Mouse (Mus musculus): ENCODE measurements around the gene Bmp2k.

Gene Bmp2k

DNA sequence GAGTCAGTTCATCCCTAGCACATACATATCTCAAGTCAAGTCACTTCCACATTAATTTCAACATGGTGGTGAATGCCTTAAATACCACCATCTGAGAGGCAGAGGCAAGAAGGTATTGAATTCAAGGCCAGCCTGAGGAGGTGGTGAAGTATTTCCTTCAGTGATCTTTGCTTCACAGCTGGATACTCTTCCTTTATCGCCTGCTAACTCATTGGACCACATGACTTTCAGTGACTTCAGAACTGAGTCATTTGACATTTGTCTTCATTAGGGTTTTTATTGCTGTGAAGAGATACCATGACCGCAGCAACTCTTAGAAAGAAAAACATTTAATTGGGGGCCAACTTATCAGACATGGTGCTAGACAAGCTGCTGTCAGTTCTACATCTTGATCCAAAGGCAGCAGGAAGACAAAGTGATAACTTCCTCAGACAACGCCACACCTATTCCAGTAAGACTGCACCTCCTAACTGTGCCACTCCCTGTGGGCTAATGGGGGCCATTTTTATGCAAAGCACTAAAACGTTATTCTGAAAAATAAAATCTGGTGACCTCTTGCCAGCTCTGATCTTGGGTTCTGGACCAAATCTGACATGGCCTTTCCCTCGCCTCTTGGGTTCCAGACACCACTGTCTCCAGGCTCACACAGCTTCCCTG is 24.9 kb upstream of the Bmp2k start:
- no peak for DNase-seq (ENCODE audit: low spot score in 2 of 2)

DNA sequence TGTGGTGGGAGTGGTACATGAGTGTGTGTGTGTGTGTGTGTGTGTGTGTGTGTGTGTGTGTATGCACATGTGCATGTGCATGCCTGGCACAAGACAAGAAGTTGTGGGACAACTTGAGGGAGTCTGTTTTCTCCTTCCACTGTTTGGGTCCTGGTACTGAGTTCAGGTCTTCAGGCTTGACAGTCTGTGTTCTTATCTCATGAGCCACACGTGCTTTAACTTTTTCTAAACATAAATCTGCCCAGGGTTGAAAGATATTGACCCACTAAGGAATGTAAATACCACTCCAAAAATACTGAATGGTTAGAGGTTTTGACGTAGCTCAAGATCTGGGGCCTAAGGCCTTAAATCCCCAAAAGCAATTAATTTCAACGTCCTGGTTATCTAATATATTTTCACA is 23.8 kb upstream of the Bmp2k start:
- DNase-seq (ENCODE audit: low spot score in 2 of 2) = no peak

- DNase-seq (ENCODE audit: low spot score in 2 of 2) = no peak
Observed at GRCm38 (mm10) chr5:96974661-96975060, 22.8 kb upstream of the Bmp2k start.

DNA sequence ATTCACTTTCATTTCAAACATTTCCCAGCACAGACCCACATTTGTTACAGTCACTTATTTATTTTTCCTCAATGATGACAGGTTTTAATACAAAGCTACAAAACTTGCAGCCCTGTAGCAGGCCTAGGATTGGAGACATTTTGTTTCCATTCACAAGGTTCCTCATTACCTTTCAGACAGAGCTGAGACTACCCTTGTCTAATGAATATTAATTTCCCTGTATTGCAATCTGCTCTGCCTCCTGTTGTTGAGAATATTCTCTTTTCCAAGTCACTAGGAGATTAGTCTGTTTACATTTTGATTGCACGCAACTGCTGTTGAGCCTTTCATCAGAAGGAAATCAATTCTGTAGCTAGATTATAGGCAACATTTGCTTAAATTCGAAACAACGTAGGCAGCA is 22.4 kb upstream of the Bmp2k start:
- no peak for DNase-seq (ENCODE audit: low spot score in 2 of 2)

- no peak for DNase-seq (ENCODE audit: low spot score in 2 of 2)
Observed at GRCm38 (mm10) chr5:96976150-96976549, 21.3 kb upstream of the Bmp2k start.

DNA sequence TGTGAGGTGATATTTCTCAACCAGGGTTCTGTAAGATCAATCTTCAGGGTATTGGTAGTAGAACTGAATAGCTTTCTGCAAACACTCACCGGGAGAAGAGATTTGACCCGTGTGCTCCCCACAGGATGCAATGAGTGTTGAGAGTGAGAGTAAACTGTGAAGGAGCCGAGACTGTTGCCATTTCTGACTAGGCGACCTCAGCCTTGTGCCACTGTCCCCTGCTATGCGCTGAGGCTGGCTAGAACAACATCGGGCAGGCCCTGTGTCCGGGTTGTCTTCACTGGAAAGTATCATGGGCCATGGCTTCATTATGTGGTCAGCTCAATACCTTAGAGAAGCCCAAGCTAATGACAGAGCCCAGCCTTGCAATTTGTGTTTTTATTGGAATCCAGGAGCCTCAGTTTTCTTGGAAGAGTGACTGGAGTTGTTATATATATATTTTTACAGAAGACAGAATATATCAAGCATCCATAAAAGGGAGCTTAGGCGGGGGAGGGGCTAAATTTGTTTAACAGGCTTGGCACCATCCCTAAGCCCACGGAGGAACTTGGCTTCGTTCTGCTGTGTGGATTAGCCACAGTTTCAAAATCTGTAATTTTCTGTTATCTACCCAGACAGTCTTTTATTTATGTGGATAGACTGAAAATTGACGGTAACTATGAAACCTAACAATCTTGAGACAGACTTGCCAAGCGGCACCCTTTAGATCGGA is 18.0 kb upstream of the Bmp2k start:
- DNase-seq (ENCODE audit: low spot score in 2 of 2) = no peak

DNA sequence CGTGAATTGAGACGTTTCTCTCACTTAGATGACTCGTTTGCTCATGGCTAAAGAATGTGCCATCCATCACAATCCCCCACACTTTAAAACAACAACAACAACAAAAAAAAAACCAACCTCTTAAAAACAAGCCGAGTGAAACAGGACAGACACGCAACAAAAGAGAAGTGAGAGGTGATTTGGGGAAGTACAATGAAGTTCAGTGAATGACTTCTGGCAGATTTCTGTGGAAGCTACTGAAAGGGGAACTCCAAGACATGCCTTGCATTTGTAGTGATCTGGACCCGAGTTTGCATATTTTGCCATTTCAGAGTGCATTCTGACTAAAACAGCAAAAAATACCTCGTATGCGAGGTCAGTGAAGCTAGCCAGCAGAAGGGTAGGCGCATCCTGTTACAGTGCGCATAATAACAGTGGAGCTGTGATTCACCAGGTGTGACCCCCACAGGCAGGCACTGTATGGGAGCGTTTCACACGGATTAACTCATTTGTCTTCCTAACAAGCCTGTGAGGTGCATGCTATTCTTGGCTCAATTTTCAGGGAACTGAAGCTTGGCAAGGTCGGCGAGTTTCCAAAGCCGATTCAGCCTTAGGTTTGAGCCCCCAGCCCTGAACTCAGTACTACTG is 17.4 kb upstream of the Bmp2k start:
- DNase-seq (ENCODE audit: low spot score in 2 of 2) = no peak

DNA sequence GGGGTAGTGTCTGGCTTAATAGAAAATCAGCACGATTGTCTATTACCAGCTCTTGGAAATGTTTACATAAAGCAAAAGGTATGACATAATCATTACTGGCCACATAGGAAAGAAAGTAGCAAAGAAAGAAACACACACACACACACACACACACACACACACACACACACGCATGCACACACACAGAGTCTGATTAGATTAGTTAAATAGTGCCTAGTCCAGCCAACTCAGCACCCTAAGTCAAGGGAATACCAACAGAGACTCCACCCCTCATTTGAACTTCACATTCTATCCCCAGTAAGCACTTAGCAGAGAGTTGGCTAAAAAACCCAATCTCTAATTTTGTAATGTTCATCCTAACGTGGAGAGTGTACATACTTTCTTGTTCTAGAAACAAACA is 15.5 kb upstream of the Bmp2k start:
- DNase-seq (ENCODE audit: low spot score in 2 of 2) = no peak

GRCm38 (mm10) chr5:96983142-96983541 is 14.3 kb upstream of the Bmp2k start:
- no peak for DNase-seq (ENCODE audit: low spot score in 2 of 2)

DNA sequence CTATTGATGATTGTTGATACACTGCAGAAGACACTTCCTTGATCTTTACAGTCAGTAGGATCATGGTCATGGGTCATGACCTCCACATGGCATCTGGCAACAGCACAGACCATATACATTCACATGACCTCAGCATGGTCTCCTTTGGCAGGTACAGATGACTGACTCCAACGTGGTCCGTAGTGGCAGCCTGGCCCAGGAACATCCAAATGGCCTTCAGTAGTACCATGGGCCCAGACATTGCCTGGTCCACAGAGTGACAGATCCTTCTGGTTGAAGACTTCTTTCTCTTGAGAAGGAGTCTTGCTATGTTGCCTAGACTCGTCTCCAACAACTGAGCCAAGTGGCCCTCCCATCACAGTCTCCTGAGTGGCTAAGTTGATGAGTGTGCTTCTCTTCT is 10.6 kb upstream of the Bmp2k start:
- DNase-seq (ENCODE audit: low spot score in 2 of 2) = no peak

GRCm38 (mm10) chr5:96988880-96989279 is 8.6 kb upstream of the Bmp2k start:
- DNase-seq (ENCODE audit: low spot score in 2 of 2) = no peak

GRCm38 (mm10) chr5:96991156-96991555 is 6.3 kb upstream of the Bmp2k start:
- no peak for DNase-seq (ENCODE audit: low spot score in 2 of 2)

- DNase-seq (ENCODE audit: low spot score in 2 of 2) = no peak
Observed at GRCm38 (mm10) chr5:96992651-96993050, 4.8 kb upstream of the Bmp2k start.

GRCm38 (mm10) chr5:96993057-96993456 is 4.4 kb upstream of the Bmp2k start:
- DNase-seq (ENCODE audit: low spot score in 2 of 2) = no peak

- DNase-seq (ENCODE audit: low spot score in 2 of 2) = no peak
Observed at GRCm38 (mm10) chr5:96995791-96996190, 1.7 kb upstream of the Bmp2k start.

GRCm38 (mm10) chr5:96996401-96997309 is 834 bp upstream of the Bmp2k start:
- DNase-seq (ENCODE audit: low spot score in 2 of 2) = no peak

DNA sequence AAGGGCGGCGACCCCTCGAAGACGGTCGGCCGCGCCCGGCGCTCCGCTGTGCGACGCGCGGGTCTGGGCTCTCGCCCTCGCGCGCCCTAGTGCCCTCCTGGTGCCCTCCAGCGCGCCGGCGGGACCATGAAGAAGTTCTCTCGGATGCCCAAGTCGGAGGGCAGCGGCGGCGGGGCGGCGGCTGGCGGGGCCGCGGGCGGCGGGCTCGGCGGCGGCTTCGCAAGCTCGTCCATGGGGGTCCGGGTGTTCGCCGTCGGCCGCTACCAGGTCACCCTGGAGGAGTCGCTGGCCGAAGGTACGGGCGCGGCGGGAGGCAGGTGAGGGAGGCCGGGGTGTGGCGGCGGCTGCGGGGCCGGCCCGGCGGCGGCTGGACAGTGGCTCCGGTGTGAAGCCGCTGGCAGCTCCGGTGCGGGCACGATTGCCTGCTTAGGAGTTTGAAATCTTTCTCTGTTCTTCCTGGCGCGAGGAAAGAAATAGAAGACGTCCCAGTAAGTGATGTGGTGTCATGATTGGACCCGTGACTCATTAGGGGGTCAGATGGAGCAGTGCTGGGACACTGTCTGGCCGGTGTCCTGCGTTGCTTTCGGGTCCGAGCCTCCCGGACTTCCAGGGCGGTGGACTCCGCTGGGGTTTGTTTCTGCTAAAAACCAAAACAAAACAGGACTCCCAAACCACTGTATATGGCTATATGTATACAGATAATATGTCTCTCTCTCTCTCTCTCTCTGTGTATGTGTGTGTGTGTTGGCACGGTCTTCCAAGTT is 495 bp downstream of the Bmp2k start:
- DNase-seq (ENCODE audit: low spot score in 2 of 2) = peak in 1 of 2 experiments; percentile 22

GRCm38 (mm10) chr5:96998566-96998907 is 1.0 kb downstream of the Bmp2k start:
- DNase-seq (ENCODE audit: low spot score in 2 of 2) = no peak

- no peak for DNase-seq (ENCODE audit: low spot score in 2 of 2)
Observed at GRCm38 (mm10) chr5:96999601-97000000, 2.1 kb downstream of the Bmp2k start.

- no peak for DNase-seq (ENCODE audit: low spot score in 2 of 2)
Observed at GRCm38 (mm10) chr5:97000524-97000923, 3.0 kb downstream of the Bmp2k start.

DNA sequence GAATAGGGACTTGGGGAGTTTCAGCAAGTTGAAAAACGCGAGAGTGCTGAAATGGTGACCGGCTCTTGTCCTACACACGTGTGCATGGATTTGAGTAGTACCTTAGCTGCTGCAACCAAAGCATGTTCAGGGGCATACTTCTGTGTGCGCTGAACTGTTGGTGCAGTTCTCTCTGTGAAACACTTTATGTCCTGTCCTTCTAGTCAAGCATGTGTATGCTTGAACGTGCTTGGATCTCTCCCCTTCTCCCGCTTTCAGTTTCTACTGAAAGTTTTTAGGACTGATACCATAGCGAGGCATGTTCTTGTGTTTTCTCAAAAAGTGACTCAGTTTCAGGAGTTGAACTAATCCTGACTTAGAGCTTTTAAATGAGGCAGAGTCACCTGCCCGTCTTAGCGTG is 3.7 kb downstream of the Bmp2k start:
- DNase-seq (ENCODE audit: low spot score in 2 of 2) = no peak

DNA sequence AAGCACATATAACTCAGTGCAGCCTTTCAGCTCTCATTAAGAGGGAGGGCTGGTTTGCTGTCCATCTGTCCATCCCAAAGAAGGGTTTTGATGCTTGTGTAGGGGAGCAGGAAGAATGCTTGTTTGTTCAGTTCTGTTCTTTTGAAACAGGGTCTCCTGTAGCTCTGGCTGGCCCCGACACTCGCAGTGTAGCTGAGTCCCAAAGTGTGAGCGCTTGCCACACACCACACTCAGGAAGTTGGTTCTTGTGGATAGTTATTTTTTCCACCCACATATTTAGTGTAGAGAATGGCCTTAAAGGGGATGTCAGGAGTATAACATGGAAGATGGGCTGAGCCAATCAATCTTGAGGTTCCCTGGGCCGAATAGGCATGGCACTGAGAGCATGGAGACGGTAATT is 4.1 kb downstream of the Bmp2k start:
- DNase-seq (ENCODE audit: low spot score in 2 of 2) = no peak

Data from frontal cortex, postnatal 36 days (tissue).